ENCODE assay signal across 15 mouse cellular contexts in the genomic region with DNA sequence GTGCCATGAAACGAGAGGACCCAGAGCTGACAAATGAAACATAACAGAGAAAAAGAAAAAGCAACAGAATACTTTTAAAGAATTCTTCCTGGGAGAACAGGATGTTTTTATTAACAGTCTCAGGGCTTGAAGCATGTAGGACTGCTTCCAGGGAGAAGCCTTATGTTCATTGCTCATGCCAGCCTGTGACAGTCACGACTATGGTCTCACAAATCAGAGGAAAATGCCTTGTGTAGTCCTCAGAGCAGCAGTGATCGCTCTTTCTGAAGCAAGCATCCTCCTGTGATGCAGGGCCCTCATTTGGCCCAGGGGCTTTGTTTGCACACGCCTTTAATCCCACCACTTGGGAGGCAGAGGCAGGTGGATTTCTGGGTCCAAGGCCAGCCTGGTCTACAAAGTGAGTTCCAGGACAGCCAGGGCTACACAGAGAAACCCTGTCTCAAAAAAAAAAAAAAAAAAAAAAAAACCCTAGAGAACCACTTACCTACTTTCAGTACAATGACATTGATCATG.
A peak's percentile ranks its signal among the peaks of the same experiment; 100 is the strongest.
DNase-seq lines count a peak whose midpoint lies in the region; ATAC-seq and TF ChIP-seq lines count a peak whose summit lies in the region.
"Had no signal": no experiment of that assay in that cellular context is flagged by ENCODE, and none has a peak within 500 bp of the region (broad histone marks: within the 10 kb centered on the region; RNA-seq: fewer than 3 reads in every experiment).

No protein-coding gene starts in this region.

- H3K27me3 ChIP-seq in cerebellum, adult 2 months (ENCODE audit: control insufficient read depth, insufficient read depth, low read length): no peaks in the 10 kb centered on the region
- H3K27me3 ChIP-seq in midbrain, postnatal 0 days (ENCODE audit: insufficient read depth, low read length): no peaks in the 10 kb centered on the region
- H3K27me3 ChIP-seq: liver, embryonic 15.5 days had no signal

- DNase-seq in layer of hippocampus, adult 11-12 months (ENCODE audit: low spot score): peak; percentile 47
- DNase-seq in layer of hippocampus, postnatal 25 days (ENCODE audit: extremely low spot score in 1 of 2, low spot score in 1 of 2): no peak
- DNase-seq in cerebellum, adult 2 months: peak; percentile 70 to 87
- peak; percentile 58 to 78 for DNase-seq in layer of hippocampus, adult 2 months (ENCODE audit: low spot score in 2 of 2)
- DNase-seq in left cerebral cortex, postnatal 36 days (ENCODE audit: low spot score in 2 of 2): peak; percentile 49 to 56
- no peak for DNase-seq in gastrocnemius, adult 2 months
- DNase-seq in midbrain, postnatal 0 days (ENCODE audit: low spot score): no peak
- no peak for DNase-seq in gastrocnemius, postnatal 25 days
- DNase-seq: heart, postnatal 4 days; kidney, postnatal 10 days; lung, postnatal 14 days had no signal

- no peaks in the 10 kb centered on the region for H3K36me3 ChIP-seq in midbrain, postnatal 0 days (ENCODE audit: insufficient read depth, low read length)
- H3K36me3 ChIP-seq: liver, embryonic 15.5 days had no signal

- no peak overlapping the region for H3K4me2 ChIP-seq in midbrain, postnatal 0 days (ENCODE audit: low read depth, low read length, poor library complexity, severe bottlenecking)
- H3K4me2 ChIP-seq: heart, embryonic 11.5 days; liver, embryonic 15.5 days; midbrain, embryonic 11.5 days had no signal

- peak overlapping the region; percentile 79; the same call in 1 of the 2 replicates for H3K27ac ChIP-seq in cerebellum, adult 2 months (ENCODE audit: insufficient read depth, low read length)
- peak overlapping the region; percentile 84 for H3K27ac ChIP-seq in layer of hippocampus, adult 2 months
- no peak overlapping the region for H3K27ac ChIP-seq in gastrocnemius, adult 2 months
- no peak overlapping the region for H3K27ac ChIP-seq in midbrain, postnatal 0 days (ENCODE audit: low read depth, low read length)
- H3K27ac ChIP-seq: liver, embryonic 15.5 days had no signal

- H3K9me3 ChIP-seq in midbrain, postnatal 0 days (ENCODE audit: low read length): no peaks in the 10 kb centered on the region
- H3K9me3 ChIP-seq: liver, embryonic 15.5 days had no signal

- WGBS in cerebellum, adult 2 months: 5% methylated on average over 4 of the region's 4 CpGs
- 78% methylated on average over 4 of the region's 4 CpGs for WGBS in midbrain, postnatal 0 days

- peak; percentile 25; the same call in 1 of the 2 replicates for TF ChIP-seq POLR2A in cerebellum, adult 2 months (IDR thresholded peaks at IDR 0.05; ENCODE audit: borderline replicate concordance, insufficient read depth, low read length)

- intact Hi-C loops in left cerebral cortex, postnatal 36 days (cut with DNase I): no loop called here
- intact Hi-C loops in gastrocnemius, adult 2 months (cut with DNase I): no loop called here

- ATAC-seq in midbrain, postnatal 0 days (ENCODE audit: low FRiP score): no peak

- H3K4me3 ChIP-seq in cerebellum, adult 2 months (replicated peaks; ENCODE audit: insufficient read depth, low read depth, low read length): no peak overlapping the region
- no peak overlapping the region for H3K4me3 ChIP-seq in layer of hippocampus, adult 2 months
- no peak overlapping the region for H3K4me3 ChIP-seq in gastrocnemius, adult 2 months
- H3K4me3 ChIP-seq in midbrain, postnatal 0 days (ENCODE audit: low read depth, low read length): no peak overlapping the region
- H3K4me3 ChIP-seq: liver, embryonic 15.5 days; myocyte had no signal

- no peak for TF ChIP-seq CTCF in cerebellum, adult 2 months (IDR thresholded peaks at IDR 0.05; ENCODE audit: borderline replicate concordance, insufficient read depth, low read depth, low read length)
- TF ChIP-seq CTCF in layer of hippocampus, adult 2 months (conservative IDR thresholded peaks at IDR 0.05): no peak
- no peak for TF ChIP-seq CTCF in gastrocnemius, adult 2 months (IDR thresholded peaks at IDR 0.05)
- no peak for TF ChIP-seq CTCF in midbrain, postnatal 0 days (IDR thresholded peaks at IDR 0.05)

- H3K4me1 ChIP-seq in cerebellum, adult 2 months (ENCODE audit: control insufficient read depth, insufficient read depth, low read length): peaks cover 37% of the 10 kb centered on the region; the same call in 1 of the 2 replicates
- H3K4me1 ChIP-seq in midbrain, postnatal 0 days (ENCODE audit: insufficient read depth, low read length): no peaks in the 10 kb centered on the region
- H3K4me1 ChIP-seq: liver, embryonic 15.5 days had no signal

- no peak overlapping the region for H3K9ac ChIP-seq in midbrain, postnatal 0 days (replicated peaks; ENCODE audit: low read length, poor library complexity, severe bottlenecking)
- H3K9ac ChIP-seq: liver, embryonic 15.5 days had no signal

Comparison
In these comparisons a context has a peak if more than half of its experiments do, and no peak if none do; other contexts are left out.
1. DNase-seq: peak in layer of hippocampus, adult 11-12 months (single experiment), cerebellum, adult 2 months (2 of 2), layer of hippocampus, adult 2 months (2 of 2) and left cerebral cortex, postnatal 36 days (2 of 2); none in layer of hippocampus, postnatal 25 days (0 of 2), gastrocnemius, adult 2 months (single experiment), midbrain, postnatal 0 days (single experiment) and gastrocnemius, postnatal 25 days (single experiment).
2. H3K27ac ChIP-seq: peak in cerebellum, adult 2 months (single experiment) and layer of hippocampus, adult 2 months (single experiment); none in gastrocnemius, adult 2 months (single experiment) and midbrain, postnatal 0 days (single experiment).